Mouse (Mus musculus): ENCODE measurements around the gene Slc19a3. TPM values are rescaled to one million over a fixed set of nuclear protein-coding genes. Genes with fewer than 3 reads are reported as not detected.

Slc19a3 gene
- total and polyA plus RNA-seq, 2 experiments from 2014 or later = 0.99 to 1.3 TPM

DNA sequence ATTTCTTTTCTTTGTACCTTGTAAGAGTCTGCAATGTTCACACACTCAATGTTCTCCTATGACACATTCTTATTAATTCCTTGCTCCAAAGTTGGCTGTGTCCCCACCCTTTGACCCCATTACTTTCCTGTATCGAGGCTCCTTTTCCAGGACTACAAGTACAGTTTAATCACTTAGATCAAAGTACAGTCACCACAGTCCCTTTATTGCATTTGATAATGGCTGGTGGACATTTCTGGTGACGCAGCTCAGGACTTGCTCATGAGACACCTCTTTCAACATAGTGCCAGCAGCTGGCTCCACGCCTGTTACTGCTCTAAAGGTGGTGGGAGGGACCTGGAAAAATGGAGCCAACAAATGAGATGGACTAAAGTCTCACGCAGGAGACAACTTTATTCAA is 47.2 kb downstream of the Slc19a3 start:
- H3K4me2 ChIP-seq (ENCODE audit: low read depth) = no peak overlapping the region
- WGBS = 72% methylated on average over 4 of the region's 4 CpGs
- ATAC-seq = no peak
- no peak overlapping the region for H3K4me3 ChIP-seq (ENCODE audit: low read depth, low read length)
- no peak overlapping the region for H3K27ac ChIP-seq (ENCODE audit: low read depth, low read length)
- no peak overlapping the region for H3K9ac ChIP-seq
- H3K36me3 ChIP-seq (ENCODE audit: insufficient read depth) = no peaks in the 10 kb centered on the region
- TF ChIP-seq CTCF (IDR thresholded peaks at IDR 0.05; ENCODE audit: low read depth) = no peak
- H3K4me1 ChIP-seq (ENCODE audit: insufficient read depth) = no peaks in the 10 kb centered on the region
- no peak for DNase-seq
- no peaks in the 10 kb centered on the region for H3K27me3 ChIP-seq (ENCODE audit: insufficient read depth, low read length)
- H3K9me3 ChIP-seq (ENCODE audit: low read length) = no peaks in the 10 kb centered on the region

DNA sequence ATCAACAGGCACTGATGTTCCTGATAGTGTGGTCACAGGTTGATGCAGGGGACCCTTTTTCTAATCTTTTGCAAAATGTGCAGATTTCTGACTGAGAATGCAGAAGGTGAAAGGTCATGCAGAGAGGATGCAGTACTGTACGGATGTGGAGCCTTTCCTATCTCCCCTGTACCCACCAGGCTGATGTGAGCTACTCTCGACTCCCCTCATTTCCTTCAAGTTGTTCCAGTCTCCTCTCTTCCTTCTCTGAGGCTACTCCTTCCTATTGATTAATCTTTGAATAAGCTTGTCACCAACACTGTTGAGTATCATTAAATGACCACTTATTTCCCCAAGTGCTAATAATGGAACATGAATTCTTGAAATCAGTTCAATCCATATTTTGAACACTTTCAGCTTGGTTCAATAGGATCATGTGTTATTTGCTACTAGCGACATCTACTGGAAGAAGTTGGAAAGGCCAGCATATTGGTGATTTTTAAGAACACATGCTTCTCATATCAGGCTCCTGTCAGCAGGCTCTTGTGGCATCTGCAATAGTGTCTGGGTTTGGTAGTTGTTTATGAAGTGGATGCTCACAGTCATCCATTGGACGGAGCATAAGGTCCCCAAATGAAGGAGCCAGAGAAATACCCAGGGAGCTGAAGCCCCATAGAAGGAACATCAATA is 50.6 kb downstream of the Slc19a3 start:
- TF ChIP-seq CTCF (IDR thresholded peaks at IDR 0.05; ENCODE audit: low read depth) = peak; percentile 85
- no peaks in the 10 kb centered on the region for H3K27me3 ChIP-seq (ENCODE audit: insufficient read depth, low read length)
- H3K4me3 ChIP-seq (ENCODE audit: low read depth, low read length) = no peak overlapping the region
- no peak overlapping the region for H3K9ac ChIP-seq
- DNase-seq (peak; percentile 88), ATAC-seq (peak; percentile 80)
- no peak overlapping the region for H3K4me2 ChIP-seq (ENCODE audit: low read depth)
- H3K4me1 ChIP-seq (ENCODE audit: insufficient read depth) = no peaks in the 10 kb centered on the region
- no peak overlapping the region for H3K27ac ChIP-seq (ENCODE audit: low read depth, low read length)
- 34% methylated on average over 4 of the region's 4 CpGs for WGBS
- H3K36me3 ChIP-seq (ENCODE audit: insufficient read depth) = no peaks in the 10 kb centered on the region
- peaks cover 5% of the 10 kb centered on the region; the same call in 1 of the 2 replicates for H3K9me3 ChIP-seq (ENCODE audit: low read length)

DNA sequence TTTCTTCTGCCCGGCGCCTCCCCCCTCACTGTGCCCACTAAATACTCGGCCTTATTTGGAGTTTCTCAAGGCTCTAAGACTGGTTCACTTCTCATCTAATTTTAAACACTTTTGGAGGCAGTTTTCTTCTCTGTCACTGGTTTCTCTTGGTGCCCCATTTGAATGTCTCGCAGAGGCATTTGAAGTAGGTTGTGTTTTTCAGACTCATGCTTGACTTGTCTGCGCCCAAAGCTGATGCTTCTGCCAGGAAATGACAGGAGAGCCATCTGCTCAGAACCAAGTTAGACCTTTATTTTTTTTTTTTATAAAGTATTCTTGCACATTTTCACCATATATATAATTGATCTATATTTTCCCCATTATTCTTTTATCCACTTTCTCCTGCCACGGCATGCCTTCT is 51.5 kb downstream of the Slc19a3 start:
- Histone ChIP-seq H3K9me3 (ENCODE audit: low read length) (peaks cover 5% of the 10 kb centered on the region; the same call in 1 of the 2 replicates), H3K36me3 (ENCODE audit: insufficient read depth) (no peaks in the 10 kb centered on the region), H3K4me1 (ENCODE audit: insufficient read depth) (no peaks in the 10 kb centered on the region), H3K27me3 (ENCODE audit: insufficient read depth, low read length) (no peaks in the 10 kb centered on the region), H3K4me3 (ENCODE audit: low read depth, low read length) (no peak overlapping the region), H3K9ac (no peak overlapping the region), H3K27ac (ENCODE audit: low read depth, low read length) (no peak overlapping the region), H3K4me2 (ENCODE audit: low read depth) (no peak overlapping the region)
- TF ChIP-seq CTCF (IDR thresholded peaks at IDR 0.05; ENCODE audit: low read depth) = no peak
- WGBS = 85% methylated on average over 6 of the region's 6 CpGs
- ATAC-seq (no peak), DNase-seq (no peak)

DNA sequence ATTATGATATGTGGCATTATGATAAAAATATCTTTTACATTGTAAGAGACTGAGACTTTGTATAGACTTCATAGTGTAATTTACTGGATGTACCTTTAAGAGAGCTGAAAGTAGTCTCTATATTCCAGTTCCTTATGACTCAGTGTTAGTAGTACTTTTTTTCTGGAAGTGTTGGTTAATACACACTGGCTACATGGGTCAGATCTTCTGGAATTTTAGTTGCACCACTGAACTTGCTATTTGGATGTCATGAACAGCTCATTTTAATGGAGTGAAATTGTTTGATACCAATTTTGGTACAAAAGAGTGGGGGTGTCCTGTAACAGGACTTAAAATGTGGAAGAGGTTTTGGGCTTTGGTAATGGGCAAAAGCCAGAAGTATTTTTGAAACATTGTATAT is 60.4 kb downstream of the Slc19a3 start:
- DNase-seq = no peak
- TF ChIP-seq CTCF (IDR thresholded peaks at IDR 0.05; ENCODE audit: low read depth) = no peak
- no peak overlapping the region for H3K9ac ChIP-seq
- H3K27me3 ChIP-seq (ENCODE audit: insufficient read depth, low read length) = no peaks in the 10 kb centered on the region
- no peak overlapping the region for H3K4me3 ChIP-seq (ENCODE audit: low read depth, low read length)
- no peak overlapping the region for H3K4me2 ChIP-seq (ENCODE audit: low read depth)
- no peak overlapping the region for H3K27ac ChIP-seq (ENCODE audit: low read depth, low read length)
- no peaks in the 10 kb centered on the region for H3K36me3 ChIP-seq (ENCODE audit: insufficient read depth)
- H3K4me1 ChIP-seq (ENCODE audit: insufficient read depth) = no peaks in the 10 kb centered on the region
- ATAC-seq = no peak
- no peaks in the 10 kb centered on the region for H3K9me3 ChIP-seq (ENCODE audit: low read length)

DNA sequence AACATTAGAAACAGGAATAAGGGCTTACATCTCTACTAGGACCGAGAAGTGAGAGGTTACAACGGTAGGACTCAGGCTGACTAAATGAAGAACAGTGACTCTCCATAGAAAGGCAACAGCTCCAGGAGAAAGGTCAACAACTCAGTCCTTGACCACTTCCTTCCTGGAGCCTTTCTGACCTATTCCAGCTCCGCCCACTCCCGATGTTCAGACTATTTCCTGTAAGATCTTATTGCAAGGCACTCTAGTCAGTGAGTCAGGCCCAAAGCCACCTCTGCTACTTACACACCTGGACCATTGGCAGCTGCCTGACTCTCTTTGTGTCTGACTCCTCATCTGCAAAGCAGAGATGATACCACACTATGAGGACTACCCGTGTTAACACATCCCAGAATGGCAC is 62.5 kb downstream of the Slc19a3 start:
- Histone ChIP-seq H3K9ac (no peak overlapping the region), H3K27me3 (ENCODE audit: insufficient read depth, low read length) (no peaks in the 10 kb centered on the region), H3K9me3 (ENCODE audit: low read length) (no peaks in the 10 kb centered on the region), H3K4me2 (ENCODE audit: low read depth) (no peak overlapping the region), H3K36me3 (ENCODE audit: insufficient read depth) (no peaks in the 10 kb centered on the region), H3K4me3 (ENCODE audit: low read depth, low read length) (no peak overlapping the region), H3K27ac (ENCODE audit: low read depth, low read length) (no peak overlapping the region), H3K4me1 (ENCODE audit: insufficient read depth) (no peaks in the 10 kb centered on the region)
- ATAC-seq (no peak), DNase-seq (no peak)
- 89% methylated on average over 5 of the region's 5 CpGs for WGBS
- TF ChIP-seq CTCF (IDR thresholded peaks at IDR 0.05; ENCODE audit: low read depth) = no peak

DNA sequence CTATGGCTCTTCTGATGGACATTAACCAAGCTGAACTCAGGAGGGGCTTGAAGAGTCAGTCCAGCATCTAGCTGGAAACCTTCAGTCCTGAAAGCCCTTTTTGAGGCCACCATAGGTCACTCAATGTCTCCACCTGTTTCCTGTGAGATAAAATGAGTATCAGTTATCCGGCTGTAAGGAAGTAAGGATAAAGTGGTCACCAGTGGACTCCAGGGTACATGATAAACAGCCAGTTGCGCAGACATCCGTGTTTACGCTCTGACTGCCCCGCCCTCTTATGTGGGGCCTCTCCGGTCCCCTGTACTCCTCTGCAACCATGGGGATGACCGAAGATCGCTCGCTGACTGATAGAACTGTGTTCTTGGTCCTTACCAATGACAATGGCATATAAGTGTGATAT is 63.9 kb downstream of the Slc19a3 start:
- no peak for TF ChIP-seq CTCF (IDR thresholded peaks at IDR 0.05; ENCODE audit: low read depth)
- Histone ChIP-seq H3K27ac (ENCODE audit: low read depth, low read length) (no peak overlapping the region), H3K9ac (no peak overlapping the region), H3K27me3 (ENCODE audit: insufficient read depth, low read length) (no peaks in the 10 kb centered on the region), H3K4me3 (ENCODE audit: low read depth, low read length) (no peak overlapping the region), H3K9me3 (ENCODE audit: low read length) (no peaks in the 10 kb centered on the region), H3K36me3 (ENCODE audit: insufficient read depth) (no peaks in the 10 kb centered on the region), H3K4me1 (ENCODE audit: insufficient read depth) (no peaks in the 10 kb centered on the region), H3K4me2 (ENCODE audit: low read depth) (no peak overlapping the region)
- ATAC-seq = no peak
- WGBS = 91% methylated on average over 9 of the region's 9 CpGs
- DNase-seq = no peak

DNA sequence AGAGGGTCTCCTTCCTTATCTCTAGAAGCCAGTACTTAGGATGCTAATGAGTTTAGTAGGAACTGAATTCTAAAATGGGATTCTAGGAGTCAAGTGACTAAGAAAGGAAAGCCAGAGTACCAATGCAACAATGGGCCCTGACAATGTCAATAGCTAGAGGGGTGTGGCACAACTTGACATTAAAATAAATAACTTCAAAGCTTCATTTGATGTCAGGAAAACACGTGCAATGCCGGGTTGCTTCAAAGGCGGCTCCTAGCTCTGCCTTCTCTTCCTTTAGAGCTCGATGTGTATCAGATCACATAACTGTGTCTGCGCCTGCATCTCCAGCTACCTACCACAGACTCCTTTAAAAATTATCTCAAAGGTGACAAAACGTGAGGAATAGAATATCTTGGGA is 64.3 kb downstream of the Slc19a3 start:
- no peaks in the 10 kb centered on the region for H3K4me1 ChIP-seq (ENCODE audit: insufficient read depth)
- H3K4me3 ChIP-seq (ENCODE audit: low read depth, low read length) = no peak overlapping the region
- no peak overlapping the region for H3K4me2 ChIP-seq (ENCODE audit: low read depth)
- no peaks in the 10 kb centered on the region for H3K9me3 ChIP-seq (ENCODE audit: low read length)
- no peak overlapping the region for H3K27ac ChIP-seq (ENCODE audit: low read depth, low read length)
- H3K27me3 ChIP-seq (ENCODE audit: insufficient read depth, low read length) = no peaks in the 10 kb centered on the region
- no peak for TF ChIP-seq CTCF (IDR thresholded peaks at IDR 0.05; ENCODE audit: low read depth)
- DNase-seq = no peak
- H3K36me3 ChIP-seq (ENCODE audit: insufficient read depth) = no peaks in the 10 kb centered on the region
- WGBS = 75% methylated on average over 6 of the region's 6 CpGs
- ATAC-seq = no peak
- no peak overlapping the region for H3K9ac ChIP-seq

All from forebrain, postnatal 0 days (tissue).